Mouse (Mus musculus) heart, postnatal 25 days (tissue): ENCODE data around the gene Otp. TPM values are rescaled to one million over a fixed set of nuclear protein-coding genes. Genes with fewer than 3 reads are reported as not detected.

Experiments
- DNase-seq: peaks from one replicate; pipeline ENCODE4 v3.0.0; 2022; ENCODE audit warnings: low spot score
- intact Hi-C: fragments of 180-260 bp; cut with DNase I; formaldehyde crosslinking; loops from one replicate; pipeline ENCODE4 v1.15.1; 2025
- total RNA-seq, 2 experiments: library from RNA; stranded (reverse); gene quantifications; 2 replicates each; pipeline ENCODE4 v1.2.3; 2021

The Otp gene
- total RNA-seq, 2 experiments from 2014 or later = not detected

GRCm38 (mm10) chr13:94872439-94872838, 3.0 kb upstream of the Otp start:
- intact Hi-C loops = loop anchor here (5.0 kb wide), 1 partner anchor 170 kb away; no protein-coding TSS in a partner anchor
- no peak for DNase-seq

GRCm38 (mm10) chr13:94873111-94874038, 2.0 kb upstream of the Otp start:
- intact Hi-C loops = loop anchor here (5.0 kb wide), 1 partner anchor 171 kb away; no protein-coding TSS in a partner anchor
- no peak for DNase-seq

GRCm38 (mm10) chr13:94874039-94874425, 1.4 kb upstream of the Otp start:
- intact Hi-C loops = loop anchor here (5.0 kb wide), 1 partner anchor 172 kb away; no protein-coding TSS in a partner anchor
- no peak for DNase-seq

- no peak for DNase-seq
- intact Hi-C loops = loop anchor here (5.0 kb wide), 1 partner anchor 173 kb away; no protein-coding TSS in a partner anchor
Measured at GRCm38 (mm10) chr13:94874656-94875395, 576 bp upstream of the Otp start.

- no peak for DNase-seq
- intact Hi-C loops = no loop called here
Measured at GRCm38 (mm10) chr13:94876286-94877210, 1.1 kb downstream of the Otp start.

- no peak for DNase-seq
- intact Hi-C loops = no loop called here
Measured at GRCm38 (mm10) chr13:94877211-94877590, 1.8 kb downstream of the Otp start.

- DNase-seq = no peak
- intact Hi-C loops = no loop called here
Measured at GRCm38 (mm10) chr13:94877991-94878745, 2.8 kb downstream of the Otp start.

GRCm38 (mm10) chr13:94881201-94881600, 5.8 kb downstream of the Otp start:
- DNase-seq = no peak
- intact Hi-C loops = no loop called here

- intact Hi-C loops = no loop called here
- DNase-seq = no peak
Measured at GRCm38 (mm10) chr13:94882221-94882620, 6.8 kb downstream of the Otp start.

GRCm38 (mm10) chr13:94882711-94883145, 7.3 kb downstream of the Otp start:
- no peak for DNase-seq
- intact Hi-C loops = no loop called here

- intact Hi-C loops = no loop called here
Measured at GRCm38 (mm10) chr13:94883163-94883965, 8.0 kb downstream of the Otp start.

GRCm38 (mm10) chr13:94883966-94884960, 8.9 kb downstream of the Otp start:
- intact Hi-C loops = no loop called here
- no peak for DNase-seq

More at GRCm38 (mm10) chr13:94883163-94883965, 8.0 kb downstream of the Otp start:
- DNase-seq = no peak

GRCm38 (mm10) chr13:94885291-94886235, 10.2 kb downstream of the Otp start:
- intact Hi-C loops = no loop called here
- DNase-seq = no peak

- intact Hi-C loops = no loop called here
- DNase-seq = no peak
Measured at GRCm38 (mm10) chr13:94907841-94908240, 32.4 kb downstream of the Otp start.

- intact Hi-C loops = no loop called here
- no peak for DNase-seq
Measured at GRCm38 (mm10) chr13:94912961-94913360, 37.6 kb downstream of the Otp start.

- intact Hi-C loops = no loop called here
- DNase-seq = no peak
Measured at GRCm38 (mm10) chr13:94915654-94916053, 40.3 kb downstream of the Otp start.
